Mouse (Mus musculus) NIH3T3 (cell line): ENCODE measurements around the gene Ddx50.

ENCODE experiments used
- DNase-seq: peaks from one replicate; pipeline ENCODE4 v3.0.0-alpha.2; 2012; ENCODE audit warnings: low read depth

The Ddx50 gene

GRCm38 (mm10) chr10:62650881-62651810 is at the start of gene Ddx50:
Gene Ddx50 (minus strand): TSS chr10:62651218.
- DNase-seq: peak; percentile 100

- no peak for DNase-seq
Observed at GRCm38 (mm10) chr10:62692771-62693170, 41.8 kb upstream of the Ddx50 start.

GRCm38 (mm10) chr10:62692244-62692643 is 41.2 kb upstream of the Ddx50 start:
- no peak for DNase-seq

GRCm38 (mm10) chr10:62687032-62687674 is 36.1 kb upstream of the Ddx50 start:
- no peak for DNase-seq

GRCm38 (mm10) chr10:62683043-62683442 is 32.0 kb upstream of the Ddx50 start:
- DNase-seq: peak; percentile 39

- DNase-seq: peak; percentile 50
Observed at GRCm38 (mm10) chr10:62679833-62680232, 28.8 kb upstream of the Ddx50 start.

GRCm38 (mm10) chr10:62677329-62677728 is 26.3 kb upstream of the Ddx50 start:
- no peak for DNase-seq

- DNase-seq: no peak
Observed at GRCm38 (mm10) chr10:62676196-62676595, 25.2 kb upstream of the Ddx50 start.

- DNase-seq: no peak
Observed at GRCm38 (mm10) chr10:62672359-62672758, 21.3 kb upstream of the Ddx50 start.

GRCm38 (mm10) chr10:62669245-62669644 is 18.2 kb upstream of the Ddx50 start:
- DNase-seq: no peak

GRCm38 (mm10) chr10:62668463-62668862 is 17.4 kb upstream of the Ddx50 start:
- DNase-seq: no peak

- no peak for DNase-seq
Observed at GRCm38 (mm10) chr10:62668043-62668442, 17.0 kb upstream of the Ddx50 start.

GRCm38 (mm10) chr10:62664963-62665590 is 14.1 kb upstream of the Ddx50 start:
- DNase-seq: no peak

GRCm38 (mm10) chr10:62664171-62664570 is 13.2 kb upstream of the Ddx50 start:
- no peak for DNase-seq

GRCm38 (mm10) chr10:62656711-62657110 is 5.7 kb upstream of the Ddx50 start:
- no peak for DNase-seq

- no peak for DNase-seq
Observed at GRCm38 (mm10) chr10:62651961-62652360, 943 bp upstream of the Ddx50 start.

GRCm38 (mm10) chr10:62650358-62650782 is 648 bp downstream of the Ddx50 start:
- peak; percentile 54 for DNase-seq

- DNase-seq: no peak
Observed at GRCm38 (mm10) chr10:62604161-62604560, 46.9 kb downstream of the Ddx50 start.

- DNase-seq: no peak
Observed at GRCm38 (mm10) chr10:62603233-62604030, 47.6 kb downstream of the Ddx50 start.

- peak; percentile 92 for DNase-seq
Observed at GRCm38 (mm10) chr10:62602177-62603040, 48.6 kb downstream of the Ddx50 start, which contains the start of gene Ddx21. Gene Ddx21 (minus strand): TSS chr10:62602281.

GRCm38 (mm10) chr10:62601833-62602176 is 49.2 kb downstream of the Ddx50 start:
- no peak for DNase-seq
